Mouse (Mus musculus) forebrain, embryonic 10.5 days (tissue): ENCODE measurements around the gene Gm49387. TPM values are rescaled to one million over a fixed set of nuclear protein-coding genes. Genes with fewer than 3 reads are reported as not detected.

Experiments used
- DNase-seq: peaks from one replicate; pipeline ENCODE4 v3.0.0-alpha.2; 2017; ENCODE audit warnings: low spot score; ENCODE audit errors: extremely low spot score
- H3K27ac ChIP-seq: fragments of 300-500 bp; sonication (generic); 2 replicates; pipeline ENCODE4 v1.5.1; 2016; ENCODE audit warnings: mild to moderate bottlenecking
- H3K27me3 ChIP-seq: fragments of 300-500 bp; sonication (generic); 2 replicates; pipeline ENCODE4 v1.6.1; 2016; ENCODE audit warnings: mild to moderate bottlenecking; ENCODE audit not compliant: poor library complexity, severe bottlenecking
- H3K36me3 ChIP-seq: fragments of 300-500 bp; sonication (generic); replicated peaks from 2 replicates; pipeline ENCODE4 v1.6.1; 2016; ENCODE audit warnings: mild to moderate bottlenecking, moderate library complexity
- H3K4me1 ChIP-seq: fragments of 300-500 bp; sonication (generic); 2 replicates; pipeline ENCODE4 v1.6.1; 2016
- H3K4me3 ChIP-seq: fragments of 300-500 bp; sonication (generic); 2 replicates; pipeline ENCODE4 v1.5.1; 2016; ENCODE audit warnings: mild to moderate bottlenecking, moderate library complexity
- H3K9me3 ChIP-seq: fragments of 300-500 bp; sonication (generic); 2 replicates; pipeline ENCODE4 v1.6.1; 2016; ENCODE audit warnings: mild to moderate bottlenecking, moderate library complexity
- WGBS: fragments of 180-500 bp; shearing (Covaris S2); methylation state at CpG from one replicate; pipeline ENCODE4 v1.1.7; 2016; 5-methylcytosine and 5-hydroxymethylcytosine counted together
- polyA plus RNA-seq: library from polyadenylated mRNA; unstranded; fragments of >200 nt; fragmentation: Nextera tagmentation; extraction: Ambion mirVana; gene quantifications from 2 replicates; pipeline ENCODE4 v1.2.1, GENCODE M21; 2016

Gm49387 gene
- polyA plus RNA-seq, 1 experiment from 2014 or later = 0.10 TPM

DNA sequence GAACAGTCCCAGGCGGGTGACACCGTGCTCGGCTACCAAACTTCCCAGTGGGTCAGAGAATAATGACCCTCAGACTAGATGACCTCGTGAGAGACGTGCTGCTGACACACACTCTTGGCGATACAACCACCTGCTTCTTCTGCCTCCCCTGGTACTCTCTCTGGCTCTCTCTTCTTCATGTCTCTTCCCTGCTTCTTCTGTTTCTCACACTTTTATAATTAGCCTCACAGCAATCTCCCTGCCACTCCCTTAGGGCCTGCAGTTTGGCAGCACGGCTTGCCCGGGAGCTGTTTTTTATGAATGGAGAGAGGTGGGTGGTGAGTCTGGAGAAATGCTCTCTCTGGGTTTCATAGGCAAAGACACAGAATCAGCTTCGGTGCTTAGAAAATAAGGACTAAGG is 64.8 kb downstream of the Gm49387 start:
- no peak overlapping the region for H3K4me3 ChIP-seq
- no peak for DNase-seq
- H3K9me3 ChIP-seq = peaks cover under 1% of the 10 kb centered on the region; the same call in 1 of the 2 replicates
- no peak overlapping the region for H3K27ac ChIP-seq
- H3K4me1 ChIP-seq = peaks cover 21% of the 10 kb centered on the region
- no peaks in the 10 kb centered on the region for H3K27me3 ChIP-seq
- no peaks in the 10 kb centered on the region for H3K36me3 ChIP-seq
- 84% methylated on average over 9 of the region's 9 CpGs for WGBS

DNA sequence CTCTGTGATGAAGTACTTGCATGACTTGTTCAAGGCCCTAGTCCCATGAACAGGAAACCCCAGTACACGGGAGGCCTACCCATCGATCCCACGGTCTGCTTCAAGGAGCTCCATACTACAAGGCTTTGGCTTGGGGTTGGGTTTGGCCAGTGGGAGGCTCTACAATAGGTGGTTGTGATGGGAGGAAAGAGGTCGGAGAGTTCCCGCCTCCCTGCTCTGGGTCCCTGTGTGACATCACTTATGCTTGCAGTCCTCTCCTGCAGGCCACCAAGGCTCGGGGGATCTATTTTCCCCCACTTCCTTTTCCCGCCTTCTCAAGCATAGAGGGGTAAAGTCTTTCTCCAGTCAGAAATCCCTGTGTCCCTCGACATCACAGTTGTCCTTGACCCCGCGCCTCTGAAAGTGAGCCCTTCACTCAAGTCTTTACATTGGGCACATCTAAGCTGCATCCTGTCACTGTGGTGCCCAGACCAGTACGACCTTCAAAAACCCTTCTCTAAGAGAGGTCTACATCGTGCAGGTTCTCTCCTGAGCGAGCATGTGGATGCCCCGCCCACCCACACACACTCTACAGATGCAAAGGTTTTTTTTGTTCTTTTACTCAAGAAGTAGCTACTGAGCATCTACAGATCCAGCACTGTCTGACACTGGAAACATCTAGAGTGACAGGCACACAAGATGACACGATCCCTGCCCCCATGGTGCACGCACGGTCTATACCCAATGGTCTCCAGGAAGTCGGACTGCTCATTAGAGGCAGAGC is 65.6 kb downstream of the Gm49387 start:
- WGBS = 91% methylated on average over 18 of the region's 18 CpGs
- no peaks in the 10 kb centered on the region for H3K36me3 ChIP-seq
- H3K9me3 ChIP-seq = no peaks in the 10 kb centered on the region
- no peaks in the 10 kb centered on the region for H3K27me3 ChIP-seq
- DNase-seq = no peak
- H3K27ac ChIP-seq = no peak overlapping the region
- peaks cover 21% of the 10 kb centered on the region for H3K4me1 ChIP-seq
- H3K4me3 ChIP-seq = no peak overlapping the region

DNA sequence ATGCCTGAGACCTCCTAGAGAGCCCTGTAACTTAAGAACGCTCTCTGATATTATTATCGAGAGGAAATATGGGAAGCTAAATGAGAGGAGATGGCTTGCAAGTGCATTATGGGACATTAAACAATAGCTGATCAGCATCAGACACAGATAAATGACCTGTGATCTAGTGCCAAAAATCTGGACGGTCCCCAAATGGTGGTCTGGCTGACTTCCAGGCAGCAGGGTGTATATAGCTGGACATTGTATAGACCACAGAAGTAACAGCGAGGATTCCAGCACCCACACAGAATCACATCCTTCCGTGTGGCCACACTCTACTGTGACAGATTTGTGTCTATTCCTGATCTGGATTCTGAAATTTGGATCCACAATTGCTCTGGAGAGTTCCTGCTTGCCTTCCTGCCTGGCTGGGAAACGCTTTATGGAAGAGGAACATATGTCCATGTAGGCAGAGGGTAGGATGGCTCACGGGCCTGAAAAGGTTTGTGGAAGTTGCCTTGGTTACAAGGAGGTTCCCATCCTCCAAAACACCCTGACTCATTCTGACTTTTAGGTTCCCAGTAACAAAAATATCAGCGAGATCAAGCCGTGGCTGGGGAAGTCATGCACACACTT is 68.0 kb downstream of the Gm49387 start:
- peaks cover 24% of the 10 kb centered on the region for H3K4me1 ChIP-seq
- H3K36me3 ChIP-seq = no peaks in the 10 kb centered on the region
- WGBS = 90% methylated on average over 9 of the region's 9 CpGs
- no peak for DNase-seq
- H3K9me3 ChIP-seq = no peaks in the 10 kb centered on the region
- H3K4me3 ChIP-seq = no peak overlapping the region
- no peak overlapping the region for H3K27ac ChIP-seq
- H3K27me3 ChIP-seq = no peaks in the 10 kb centered on the region

DNA sequence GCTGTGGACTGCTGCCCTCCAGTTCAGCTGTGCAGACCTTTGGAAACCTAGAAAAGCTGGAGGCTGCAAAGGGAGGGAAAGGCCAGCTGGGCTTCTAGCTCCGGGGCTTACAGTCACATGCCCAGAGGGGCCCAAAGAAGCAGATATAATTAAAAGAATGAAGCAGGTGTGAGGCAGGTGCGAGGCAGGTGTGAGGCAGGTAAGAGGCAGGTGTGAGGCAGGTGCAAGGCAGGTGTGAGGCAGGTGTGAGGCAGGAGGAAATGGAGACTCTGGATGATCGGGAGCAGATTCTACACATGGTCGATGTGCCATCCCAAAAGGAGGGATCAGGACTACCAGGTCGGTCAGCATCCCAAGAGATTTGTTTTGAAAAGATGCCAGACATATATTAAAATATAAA is 69.3 kb downstream of the Gm49387 start:
- Histone ChIP-seq H3K4me1 (peaks cover 12% of the 10 kb centered on the region), H3K4me3 (no peak overlapping the region), H3K36me3 (no peaks in the 10 kb centered on the region), H3K27me3 (no peaks in the 10 kb centered on the region), H3K9me3 (no peaks in the 10 kb centered on the region), H3K27ac (no peak overlapping the region)
- no peak for DNase-seq
- WGBS = 87% methylated on average over 5 of the region's 5 CpGs

DNA sequence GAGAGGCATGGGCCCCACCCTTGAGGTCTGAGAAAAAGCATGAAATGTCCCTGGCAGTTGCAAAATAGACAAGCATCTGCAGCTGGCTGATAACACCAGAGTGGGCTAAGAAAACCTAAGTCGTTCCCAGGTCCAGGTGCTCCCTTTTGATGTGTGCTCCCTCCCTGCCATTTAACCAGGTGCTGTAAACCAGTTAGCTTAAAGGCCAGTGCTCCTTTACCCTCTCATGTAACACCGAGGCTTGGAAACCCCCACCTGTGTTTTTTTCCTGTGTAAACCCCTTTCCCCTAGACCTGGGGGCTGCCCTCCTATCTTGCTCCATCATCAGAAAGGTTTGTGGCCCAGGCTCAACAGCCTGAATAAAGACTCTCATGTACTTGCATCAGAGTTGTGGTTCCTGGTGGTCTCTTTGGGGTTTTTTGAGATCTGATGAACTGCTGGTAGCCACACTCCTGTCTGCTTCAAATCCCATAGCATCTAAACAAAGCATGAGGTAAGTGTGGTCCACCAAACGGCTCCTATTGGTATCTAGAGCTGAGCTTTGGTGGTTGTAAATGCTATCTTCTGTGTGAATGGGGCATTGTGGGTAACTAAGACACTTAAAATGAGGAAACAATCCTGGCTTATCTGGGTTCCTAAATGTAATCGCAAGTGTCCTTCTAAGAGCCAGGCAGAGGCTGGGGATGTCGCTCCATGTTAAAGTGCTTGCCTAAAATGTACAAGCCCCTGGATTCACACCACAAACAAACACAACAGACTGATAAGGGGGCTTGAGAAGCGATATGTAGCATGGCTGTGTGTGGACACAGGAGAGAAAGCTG is 70.3 kb downstream of the Gm49387 start:
- no peaks in the 10 kb centered on the region for H3K9me3 ChIP-seq
- no peak for DNase-seq
- H3K4me3 ChIP-seq = no peak overlapping the region
- peaks cover 12% of the 10 kb centered on the region for H3K4me1 ChIP-seq
- no peaks in the 10 kb centered on the region for H3K27me3 ChIP-seq
- no peak overlapping the region for H3K27ac ChIP-seq
- H3K36me3 ChIP-seq = no peaks in the 10 kb centered on the region
- 84% methylated on average over 6 of the region's 6 CpGs for WGBS

DNA sequence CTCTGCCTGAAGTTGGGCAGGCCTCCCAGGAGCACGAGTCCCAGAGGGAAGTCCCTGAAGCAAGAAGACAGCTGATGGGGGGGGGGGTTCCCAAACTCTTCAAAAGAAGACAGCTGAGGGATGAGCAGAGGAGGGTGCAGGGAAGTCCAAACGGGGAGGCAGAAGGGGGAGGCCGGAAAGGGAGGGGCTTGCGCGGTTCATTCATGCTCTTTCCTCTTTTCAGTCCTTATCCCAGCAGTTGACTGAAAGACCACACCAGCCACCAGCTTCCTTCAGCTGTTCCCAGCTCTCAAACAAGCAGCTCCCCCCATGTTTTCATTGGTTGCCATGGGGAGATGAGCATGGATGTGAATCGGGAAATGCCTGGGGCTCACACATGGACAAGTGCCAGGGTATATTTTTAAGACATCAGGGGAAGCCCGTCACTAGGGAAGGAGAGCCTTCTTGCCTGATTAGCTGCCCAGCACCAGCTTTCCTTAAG is 71.5 kb downstream of the Gm49387 start:
- Histone ChIP-seq H3K27ac (no peak overlapping the region), H3K27me3 (no peaks in the 10 kb centered on the region), H3K36me3 (no peaks in the 10 kb centered on the region), H3K4me3 (no peak overlapping the region), H3K4me1 (peaks cover 23% of the 10 kb centered on the region), H3K9me3 (no peaks in the 10 kb centered on the region)
- WGBS = 84% methylated on average over 7 of the region's 7 CpGs
- no peak for DNase-seq

DNA sequence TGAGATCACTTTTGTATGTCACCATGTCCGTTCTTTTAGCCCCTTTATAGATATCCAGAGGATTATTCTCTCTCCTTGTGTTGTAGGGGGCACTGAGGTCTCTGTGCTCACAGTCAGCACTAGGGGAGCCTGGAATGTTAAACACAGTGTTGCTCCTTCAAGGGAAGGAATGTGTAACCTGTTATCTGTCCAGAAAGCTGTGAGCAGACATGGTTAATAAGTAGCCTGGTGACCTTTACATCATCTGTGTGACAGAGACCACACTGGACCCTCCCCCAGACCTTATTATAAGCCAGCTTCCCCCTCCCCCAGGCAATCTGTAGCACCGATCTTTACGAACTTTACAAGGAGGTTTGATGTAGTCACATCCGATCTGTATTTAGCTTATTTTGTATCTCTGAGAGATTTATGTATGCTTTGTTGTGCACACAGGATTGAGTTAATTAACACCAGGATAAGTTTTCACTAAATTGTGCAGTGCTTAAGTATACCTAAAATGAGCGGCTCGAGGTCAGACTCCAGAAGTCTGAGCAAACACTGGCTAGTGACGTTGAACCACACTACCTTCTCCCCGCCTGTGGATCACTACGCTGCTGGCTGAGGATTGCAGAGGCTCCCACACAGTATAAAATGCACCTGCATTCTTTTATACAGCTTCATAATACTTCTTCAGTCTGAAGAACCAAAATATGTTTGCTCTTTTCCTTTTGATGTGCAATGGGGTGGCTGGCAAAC is 75.0 kb downstream of the Gm49387 start:
- no peak for DNase-seq
- Histone ChIP-seq H3K9me3 (no peaks in the 10 kb centered on the region), H3K27me3 (no peaks in the 10 kb centered on the region), H3K36me3 (no peaks in the 10 kb centered on the region), H3K4me3 (no peak overlapping the region), H3K27ac (peak overlapping the region; percentile 52; the same call in 1 of the 2 replicates), H3K4me1 (peaks cover 23% of the 10 kb centered on the region)
- 73% methylated on average over 9 of the region's 9 CpGs for WGBS

DNA sequence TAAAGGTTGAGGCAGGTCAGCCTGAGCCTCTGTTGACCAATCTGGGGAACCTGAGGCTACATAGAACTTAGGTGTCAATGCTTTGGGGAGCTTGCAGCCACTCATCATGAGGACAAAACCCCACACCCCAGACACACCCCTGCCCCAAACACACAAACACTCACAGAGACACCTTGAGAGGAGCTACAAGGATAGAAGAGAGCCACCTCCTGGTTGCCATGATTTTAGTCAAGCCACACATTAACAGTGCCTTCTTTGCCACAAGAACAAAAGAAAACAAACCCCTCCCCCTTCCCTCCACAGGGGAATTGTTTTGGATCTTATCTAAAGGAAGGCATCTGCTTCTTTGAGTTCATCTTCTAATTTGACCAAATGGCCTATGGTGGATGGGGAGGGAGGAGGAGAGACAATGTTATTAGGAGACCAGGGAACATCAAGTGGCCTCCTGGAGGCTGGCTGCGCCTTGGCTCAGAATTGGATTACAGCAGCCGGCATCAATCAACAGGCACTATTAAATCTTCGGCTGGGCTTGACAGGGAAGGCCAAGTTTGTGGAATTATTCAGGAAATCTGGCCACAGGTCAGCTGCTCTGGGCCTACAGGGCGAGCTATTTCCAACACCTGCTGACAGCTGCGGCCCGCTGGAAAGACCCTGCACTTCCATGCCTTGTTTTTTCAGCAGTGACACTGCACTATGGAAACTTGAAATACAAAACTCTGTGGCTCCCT is 76.1 kb downstream of the Gm49387 start:
- peak overlapping the region; percentile 52; the same call in 1 of the 2 replicates for H3K27ac ChIP-seq
- WGBS = 47% methylated on average over 6 of the region's 6 CpGs
- H3K27me3 ChIP-seq = no peaks in the 10 kb centered on the region
- peak; percentile 17 for DNase-seq
- no peak overlapping the region for H3K4me3 ChIP-seq
- H3K9me3 ChIP-seq = no peaks in the 10 kb centered on the region
- H3K4me1 ChIP-seq = peaks cover 23% of the 10 kb centered on the region
- H3K36me3 ChIP-seq = no peaks in the 10 kb centered on the region

DNA sequence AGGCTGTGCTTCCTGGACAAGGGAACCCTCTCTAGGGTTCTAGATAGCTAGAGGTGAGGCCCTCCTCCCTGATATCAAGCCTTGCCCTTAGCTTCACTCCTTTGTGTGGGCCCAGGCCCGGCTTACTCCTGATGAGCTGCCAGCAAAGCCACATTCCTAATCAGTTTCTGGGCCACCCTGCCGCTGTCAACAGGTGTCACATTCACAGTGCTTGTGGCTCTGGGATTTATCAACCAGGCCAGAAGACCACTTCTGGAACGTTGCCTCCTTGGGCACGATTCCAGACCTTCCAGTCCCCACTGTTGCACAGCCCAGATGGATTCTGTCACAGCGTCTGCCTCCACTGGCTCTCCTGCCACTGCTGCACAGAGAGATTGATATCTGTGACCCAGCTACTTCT is 79.8 kb downstream of the Gm49387 start:
- H3K4me1 ChIP-seq = peaks cover 20% of the 10 kb centered on the region
- no peaks in the 10 kb centered on the region for H3K36me3 ChIP-seq
- 76% methylated on average over 5 of the region's 5 CpGs for WGBS
- DNase-seq = no peak
- no peak overlapping the region for H3K4me3 ChIP-seq
- H3K27ac ChIP-seq = no peak overlapping the region
- no peaks in the 10 kb centered on the region for H3K9me3 ChIP-seq
- no peaks in the 10 kb centered on the region for H3K27me3 ChIP-seq

DNA sequence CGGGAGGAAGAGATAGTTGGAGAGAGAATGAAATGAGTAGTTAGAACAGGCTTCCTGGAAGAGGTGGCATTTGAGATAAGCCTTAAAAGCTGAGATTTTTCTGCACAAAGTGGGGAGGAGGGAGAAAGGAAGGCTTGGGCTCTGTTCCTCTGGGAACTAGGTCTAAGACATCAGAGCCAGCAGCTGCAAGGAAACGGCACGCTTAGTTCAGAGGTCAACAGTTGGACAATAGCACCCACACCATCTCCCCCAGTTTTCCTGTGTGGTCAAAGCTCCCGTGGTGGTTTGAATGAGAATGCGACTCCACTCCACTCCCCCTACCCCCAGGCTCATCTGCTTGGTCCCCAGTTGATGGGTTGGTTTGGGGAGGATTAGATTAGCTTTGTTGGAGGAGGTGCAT is 81.5 kb downstream of the Gm49387 start:
- H3K9me3 ChIP-seq = no peaks in the 10 kb centered on the region
- H3K36me3 ChIP-seq = no peaks in the 10 kb centered on the region
- no peak overlapping the region for H3K4me3 ChIP-seq
- WGBS = 66% methylated on average over 5 of the region's 5 CpGs
- 0 out of 2 replicates have a peak, but pooled peaks cover 4% of the 10 kb centered on the region for H3K4me1 ChIP-seq
- H3K27me3 ChIP-seq = no peaks in the 10 kb centered on the region
- H3K27ac ChIP-seq = no peak overlapping the region
- no peak for DNase-seq

DNA sequence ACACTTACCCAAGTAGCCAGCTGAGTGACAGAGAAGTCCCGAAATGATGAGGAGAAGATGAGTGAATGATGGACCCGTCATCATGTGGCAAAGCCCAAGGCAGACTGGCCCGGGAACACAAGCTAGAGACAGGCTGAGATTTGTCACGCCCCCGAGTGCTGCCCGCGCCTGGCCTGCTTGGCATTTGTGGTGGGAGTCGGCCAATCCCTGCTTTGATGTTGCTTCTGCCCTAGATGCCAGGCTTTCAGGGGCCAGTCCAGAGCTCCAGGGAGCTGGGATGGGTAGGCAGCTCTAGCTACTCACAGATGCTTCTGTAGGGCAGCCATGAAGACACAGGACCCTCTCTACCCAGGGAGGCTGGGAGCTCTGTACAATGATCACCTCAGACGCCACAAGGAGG is 82.9 kb downstream of the Gm49387 start:
- H3K27me3 ChIP-seq = no peaks in the 10 kb centered on the region
- H3K27ac ChIP-seq = no peak overlapping the region
- 89% methylated on average over 9 of the region's 9 CpGs for WGBS
- H3K36me3 ChIP-seq = no peaks in the 10 kb centered on the region
- no peak for DNase-seq
- H3K4me3 ChIP-seq = no peak overlapping the region
- 0 out of 2 replicates have a peak, but pooled peaks cover 4% of the 10 kb centered on the region for H3K4me1 ChIP-seq
- no peaks in the 10 kb centered on the region for H3K9me3 ChIP-seq

DNA sequence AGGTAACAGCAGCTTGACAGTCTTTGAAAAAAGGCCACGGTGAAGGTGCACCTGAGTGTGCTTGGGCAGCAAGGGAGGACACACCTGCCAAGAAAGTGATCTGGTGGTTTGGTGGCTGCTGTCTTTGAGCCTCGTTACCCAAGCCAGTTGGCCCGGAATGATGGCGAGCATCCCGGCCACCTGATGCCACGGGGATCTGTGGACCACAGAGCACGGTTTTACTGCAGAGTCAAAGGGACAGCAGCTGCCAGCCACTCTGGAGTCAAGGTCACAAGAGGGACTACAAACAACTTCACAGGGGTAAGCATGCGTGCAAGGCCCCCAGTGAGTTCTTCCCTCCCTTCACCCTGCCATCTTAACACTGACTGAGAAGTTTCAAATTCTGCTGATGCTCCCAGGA is 83.4 kb downstream of the Gm49387 start:
- Histone ChIP-seq H3K4me1 (0 out of 2 replicates have a peak, but pooled peaks cover 4% of the 10 kb centered on the region), H3K27me3 (no peaks in the 10 kb centered on the region), H3K4me3 (no peak overlapping the region), H3K36me3 (no peaks in the 10 kb centered on the region), H3K27ac (no peak overlapping the region), H3K9me3 (no peaks in the 10 kb centered on the region)
- no peak for DNase-seq
- 88% methylated on average over 8 of the region's 8 CpGs for WGBS
